Mouse (Mus musculus): ENCODE measurements around the gene Birc7. TPM values are rescaled to one million over a fixed set of nuclear protein-coding genes. Genes with fewer than 3 reads are reported as not detected.

The Birc7 gene
- not detected for total RNA-seq (2021)

GRCm38 (mm10) chr2:180928723-180929122, at the start of gene Birc7:
Gene Birc7 (plus strand): TSS chr2:180929023.
- no peak for DNase-seq (ENCODE audit: low spot score in 2 of 2)
- intact Hi-C loops (cut with DNase I), result loop anchor here (5.0 kb wide), 1 partner anchor 134 kb away; no protein-coding TSS in a partner anchor

GRCm38 (mm10) chr2:180879365-180880067, 49.3 kb upstream of the Birc7 start:
- peak; percentile 36 to 42 for DNase-seq (ENCODE audit: low spot score in 2 of 2)
- intact Hi-C loops (cut with DNase I), result no loop called here

- DNase-seq (ENCODE audit: low spot score in 2 of 2), result no peak
- intact Hi-C loops (cut with DNase I), result no loop called here
Measured at GRCm38 (mm10) chr2:180881281-180881680, 47.5 kb upstream of the Birc7 start.

GRCm38 (mm10) chr2:180885270-180885669, 43.6 kb upstream of the Birc7 start:
- intact Hi-C loops (cut with DNase I), result no loop called here
- DNase-seq (ENCODE audit: low spot score in 2 of 2), result no peak

- intact Hi-C loops (cut with DNase I), result no loop called here
- no peak for DNase-seq (ENCODE audit: low spot score in 2 of 2)
Measured at GRCm38 (mm10) chr2:180889271-180889920, 39.4 kb upstream of the Birc7 start.

- intact Hi-C loops (cut with DNase I), result loop anchor here (5.0 kb wide), 1 partner anchor 33 kb away; no protein-coding TSS in a partner anchor
- DNase-seq (ENCODE audit: low spot score in 2 of 2), result no peak
Measured at GRCm38 (mm10) chr2:180889921-180890280, 38.9 kb upstream of the Birc7 start.

GRCm38 (mm10) chr2:180890422-180891074, 38.3 kb upstream of the Birc7 start:
- intact Hi-C loops (cut with DNase I), result loop anchor here (5.0 kb wide), 1 partner anchor 33 kb away; no protein-coding TSS in a partner anchor

GRCm38 (mm10) chr2:180891075-180891834, 37.6 kb upstream of the Birc7 start:
- DNase-seq (ENCODE audit: low spot score in 2 of 2), result peak; percentile 79 to 85
- intact Hi-C loops (cut with DNase I), result loop anchor here (5.0 kb wide), 1 partner anchor 34 kb away; no protein-coding TSS in a partner anchor

More at GRCm38 (mm10) chr2:180890422-180891074, 38.3 kb upstream of the Birc7 start:
- DNase-seq (ENCODE audit: low spot score in 2 of 2), result peak in 1 of 2 experiments; percentile 43

- no peak for DNase-seq (ENCODE audit: low spot score in 2 of 2)
Measured at GRCm38 (mm10) chr2:180891835-180892323, 36.9 kb upstream of the Birc7 start.

GRCm38 (mm10) chr2:180892841-180893521, 35.8 kb upstream of the Birc7 start:
- intact Hi-C loops (cut with DNase I), result loop anchor here (5.0 kb wide), 1 partner anchor 36 kb away; no protein-coding TSS in a partner anchor
- peak; percentile 91 to 96 for DNase-seq (ENCODE audit: low spot score in 2 of 2)

More at GRCm38 (mm10) chr2:180891835-180892323, 36.9 kb upstream of the Birc7 start:
- intact Hi-C loops (cut with DNase I), result loop anchor here (5.0 kb wide), 1 partner anchor 35 kb away; no protein-coding TSS in a partner anchor

GRCm38 (mm10) chr2:180893537-180894028, 35.2 kb upstream of the Birc7 start:
- intact Hi-C loops (cut with DNase I), result loop anchor here (1.0 to 5.0 kb wide), 2 partner anchors 36 to 68 kb away; no protein-coding TSS in a partner anchor
- DNase-seq (ENCODE audit: low spot score in 2 of 2), result peak; percentile 48 to 66

- peak; percentile 46 to 58 for DNase-seq (ENCODE audit: low spot score in 2 of 2)
- intact Hi-C loops (cut with DNase I), result loop anchor here (1.0 to 5.0 kb wide), 2 partner anchors 37 to 69 kb away; no protein-coding TSS in a partner anchor
Measured at GRCm38 (mm10) chr2:180894029-180894623, 34.7 kb upstream of the Birc7 start.

GRCm38 (mm10) chr2:180894734-180895133, 34.1 kb upstream of the Birc7 start:
- intact Hi-C loops (cut with DNase I), result loop anchor here (1.0 to 5.0 kb wide), 3 partner anchors 37 to 87 kb away; no protein-coding TSS in a partner anchor
- DNase-seq (ENCODE audit: low spot score in 2 of 2), result peak; percentile 92 to 93

GRCm38 (mm10) chr2:180895321-180895720, 33.5 kb upstream of the Birc7 start:
- intact Hi-C loops (cut with DNase I), result loop anchor here (5.0 kb wide), 1 partner anchor 88 kb away; no protein-coding TSS in a partner anchor
- peak in 1 of 2 experiments; percentile 31 for DNase-seq (ENCODE audit: low spot score in 2 of 2)

- DNase-seq (ENCODE audit: low spot score in 2 of 2), result peak in 1 of 2 experiments; percentile 35
- intact Hi-C loops (cut with DNase I), result loop anchor here (5.0 kb wide), 1 partner anchor 89 kb away; no protein-coding TSS in a partner anchor
Measured at GRCm38 (mm10) chr2:180895837-180896525, 32.8 kb upstream of the Birc7 start.

GRCm38 (mm10) chr2:180896819-180897625, 31.8 kb upstream of the Birc7 start:
- intact Hi-C loops (cut with DNase I), result loop anchor here (5.0 kb wide), 1 partner anchor 90 kb away; no protein-coding TSS in a partner anchor
- DNase-seq (ENCODE audit: low spot score in 2 of 2), result peak; percentile 48 to 57

Measured in left cerebral cortex, postnatal 36 days (tissue).